Mouse (Mus musculus) kidney, postnatal 0 days (tissue): Measurements from ENCODE around the gene Gm42957. TPM values are rescaled to one million over a fixed set of nuclear protein-coding genes. Genes with fewer than 3 reads are reported as not detected.

Experiments used
- ATAC-seq: fragments of 200-750 bp; cut with Nextera tagmentation; replicated peaks from 2 replicates; pipeline ENCODE4 v1.8.0; 2017; ENCODE audit warnings: low read depth, moderate number of reproducible peaks, moderate TSS enrichment, moderate library complexity; ENCODE audit not compliant: low FRiP score
- DNase-seq: peaks from one replicate; pipeline ENCODE4 v3.0.0-alpha.2; 2016; ENCODE audit warnings: low spot score
- H3K27ac ChIP-seq: fragments of 300-500 bp; sonication (generic); 2 replicates; pipeline ENCODE4 v1.5.1; 2014; ENCODE audit warnings: mild to moderate bottlenecking
- H3K27me3 ChIP-seq: fragments of 300-500 bp; sonication (generic); 2 replicates; pipeline ENCODE4 v1.6.1; 2014; ENCODE audit warnings: low read length, mixed read lengths; ENCODE audit not compliant: insufficient read depth
- H3K36me3 ChIP-seq: fragments of 300-500 bp; sonication (generic); 2 replicates; pipeline ENCODE4 v1.6.1; 2014; ENCODE audit warnings: low read length, mixed read lengths; ENCODE audit not compliant: insufficient read depth
- H3K4me1 ChIP-seq: fragments of 300-500 bp; sonication (generic); replicated peaks from 2 replicates; pipeline ENCODE4 v1.6.1; 2014; ENCODE audit warnings: antibody characterized with exemption, low read length, mixed read lengths; ENCODE audit not compliant: insufficient read depth
- H3K4me2 ChIP-seq: fragments of 300-500 bp; sonication (generic); 2 replicates; pipeline ENCODE4 v1.6.1; 2014; ENCODE audit warnings: mild to moderate bottlenecking, low read length, moderate library complexity, mixed read lengths
- H3K4me3 ChIP-seq: fragments of 300-500 bp; sonication (generic); replicated peaks from 2 replicates; pipeline ENCODE4 v1.5.1; 2014; ENCODE audit warnings: low read depth, low read length
- H3K9ac ChIP-seq: fragments of 300-500 bp; sonication (generic); 2 replicates; pipeline ENCODE4 v1.6.1; 2014; ENCODE audit warnings: low read depth, low read length
- H3K9me3 ChIP-seq: fragments of 300-500 bp; sonication (generic); replicated peaks from 2 replicates; pipeline ENCODE4 v1.6.1; 2016; ENCODE audit warnings: low read length, inconsistent platforms, mixed read lengths
- CTCF ChIP-seq: IDR thresholded peaks from 2 replicates; pipeline ENCODE4 v1.5.1; 2016; ENCODE audit warnings: antibody characterized with exemption, low read depth, mild to moderate bottlenecking, moderate library complexity
- WGBS: fragments of 180-500 bp; shearing (Covaris S2); extraction: QIAGEN DNeasy Blood & Tissue Kit; methylation state at CpG from one replicate; pipeline ENCODE4 v1.1.7; 2014; 5-methylcytosine and 5-hydroxymethylcytosine counted together
- polyA plus RNA-seq: library from polyadenylated mRNA; unstranded; fragments of >200 nt; fragmentation: Nextera tagmentation; extraction: Ambion mirVana; gene quantifications from 2 replicates; pipeline ENCODE4 v1.2.1, GENCODE M21; 2015

Gene Gm42957
- polyA plus RNA-seq, 1 experiment from 2014 or later, result not detected

DNA sequence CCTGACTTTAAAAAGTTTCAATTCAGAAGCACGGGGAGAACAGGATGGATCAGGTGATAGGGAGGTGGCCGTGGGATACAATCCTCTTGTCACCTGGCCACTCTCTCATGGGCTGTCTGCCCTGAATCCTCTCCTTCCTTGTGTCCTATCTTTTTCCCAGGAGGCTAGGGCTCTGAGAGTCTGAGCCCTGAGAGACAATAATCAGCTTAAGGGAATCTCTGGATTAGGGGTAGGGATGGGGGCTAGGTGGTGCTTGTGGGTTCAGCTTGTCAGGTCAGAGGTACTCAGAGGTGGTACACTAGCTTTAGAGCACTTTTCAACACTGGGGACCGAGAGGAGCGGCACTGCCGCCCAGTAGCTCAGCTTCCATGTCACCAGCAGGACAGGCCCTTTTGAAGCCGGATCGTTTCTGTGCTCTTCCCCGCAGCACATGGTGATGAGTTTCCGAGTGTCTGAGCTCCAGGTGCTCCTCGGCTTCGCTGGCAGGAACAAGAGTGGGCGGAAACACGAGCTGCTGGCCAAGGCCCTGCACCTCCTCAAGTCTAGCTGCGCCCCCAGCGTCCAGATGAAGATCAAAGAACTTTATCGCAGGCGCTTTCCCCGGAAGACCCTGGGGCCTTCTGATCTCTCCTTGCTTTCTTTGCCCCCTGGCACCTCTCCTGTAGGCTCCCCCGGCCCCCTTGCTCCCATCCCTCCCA, 63.9 kb downstream of the Gm42957 start:
- ATAC-seq, result no peak
- Histone ChIP-seq H3K4me2 (no peak overlapping the region), H3K9me3 (no peaks in the 10 kb centered on the region), H3K27me3 (no peaks in the 10 kb centered on the region), H3K4me3 (no peak overlapping the region), H3K27ac (no peak overlapping the region), H3K36me3 (peaks cover 19% of the 10 kb centered on the region), H3K9ac (no peak overlapping the region), H3K4me1 (peaks cover 10% of the 10 kb centered on the region)
- 35% methylated on average over 19 of the region's 19 CpGs for WGBS
- DNase-seq, result no peak
- 0 out of 2 replicates have a peak, but pooled peaks have one; percentile 5 for TF ChIP-seq CTCF

DNA sequence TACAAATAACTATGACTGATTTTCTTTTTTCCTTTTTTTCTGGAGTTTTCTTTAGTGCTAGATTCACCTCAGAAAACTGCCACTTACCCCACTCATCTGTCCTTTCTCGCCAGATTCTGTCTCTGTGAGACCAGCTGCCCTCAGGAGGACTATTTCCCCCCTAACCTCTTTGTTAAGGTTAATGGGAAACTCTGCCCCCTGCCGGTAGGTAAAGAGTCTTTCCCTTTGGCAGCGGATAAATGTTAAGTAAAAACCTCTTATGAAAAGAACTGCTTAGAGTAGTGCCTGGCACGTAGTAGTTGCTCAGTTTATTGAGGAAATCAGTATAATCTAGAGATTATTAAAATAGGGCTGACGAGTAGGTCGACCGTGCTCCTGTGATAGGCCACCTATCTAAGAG, 65.1 kb downstream of the Gm42957 start:
- Histone ChIP-seq H3K27ac (no peak overlapping the region), H3K4me1 (peaks cover 10% of the 10 kb centered on the region), H3K9ac (no peak overlapping the region), H3K36me3 (peaks cover 26% of the 10 kb centered on the region), H3K9me3 (no peaks in the 10 kb centered on the region), H3K4me3 (no peak overlapping the region), H3K4me2 (no peak overlapping the region), H3K27me3 (no peaks in the 10 kb centered on the region)
- ATAC-seq, result no peak
- peak; percentile 59 for DNase-seq
- TF ChIP-seq CTCF, result peak; percentile 62
- WGBS, result 70% methylated on average over 7 of the region's 7 CpGs

DNA sequence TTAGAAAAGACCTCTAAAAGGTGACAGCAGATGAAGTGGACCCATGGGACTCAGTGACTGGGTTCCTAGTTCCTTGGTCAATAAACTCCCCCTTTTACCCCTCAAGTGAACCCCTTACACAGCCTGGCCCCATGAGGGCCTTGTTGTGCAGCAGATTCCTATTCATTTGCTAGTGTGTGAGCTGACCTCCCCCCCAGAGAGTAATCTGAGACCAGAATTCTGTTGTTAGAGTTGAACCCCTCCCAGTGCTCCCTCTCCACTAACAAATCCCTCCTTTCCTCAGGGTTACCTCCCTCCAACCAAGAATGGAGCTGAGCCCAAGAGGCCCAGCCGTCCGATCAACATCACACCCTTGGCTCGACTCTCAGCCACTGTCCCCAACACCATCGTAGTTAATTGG, 65.7 kb downstream of the Gm42957 start:
- 81% methylated on average over 4 of the region's 4 CpGs for WGBS
- H3K9me3 ChIP-seq, result no peaks in the 10 kb centered on the region
- H3K4me2 ChIP-seq, result no peak overlapping the region
- H3K9ac ChIP-seq, result no peak overlapping the region
- H3K36me3 ChIP-seq, result peaks cover 26% of the 10 kb centered on the region
- H3K27ac ChIP-seq, result no peak overlapping the region
- no peak for ATAC-seq
- peaks cover 7% of the 10 kb centered on the region for H3K4me1 ChIP-seq
- no peak for TF ChIP-seq CTCF
- H3K4me3 ChIP-seq, result no peak overlapping the region
- DNase-seq, result no peak
- no peaks in the 10 kb centered on the region for H3K27me3 ChIP-seq

Other genes starting within 250 kb of the Gm42957 start
- gene BC107364, start 183.2 kb upstream of the Gm42957 start, polyA plus RNA-seq, result 0.40 and 0.51 TPM in 2 replicates
- gene Hfe2, start 110.3 kb upstream of the Gm42957 start, polyA plus RNA-seq, result 0.07 and 0.10 TPM in 2 replicates
- 241 and 254 TPM in 2 replicates for gene Txnip, start 77.5 kb upstream of the Gm42957 start, polyA plus RNA-seq
- not detected in 2 replicates for gene Gm16253, start 58.5 kb upstream of the Gm42957 start, polyA plus RNA-seq
- gene Polr3gl, start 41.3 kb upstream of the Gm42957 start, polyA plus RNA-seq, result 26.0 and 28.2 TPM in 2 replicates
- 1.2 and 1.3 TPM in 2 replicates for gene Ankrd34a, start 38.8 kb upstream of the Gm42957 start, polyA plus RNA-seq
- 4.9 and 5.2 TPM in 2 replicates for gene Lix1l, start 34.3 kb upstream of the Gm42957 start, polyA plus RNA-seq
- 100 and 111 TPM in 2 replicates for gene Rbm8a, start 5.5 kb upstream of the Gm42957 start, polyA plus RNA-seq
- 69.4 and 70.1 TPM in 2 replicates for gene Pex11b, start 98 bp upstream of the Gm42957 start, polyA plus RNA-seq
- 0.42 and 0.59 TPM in 2 replicates for gene Itga10, start 10.1 kb downstream of the Gm42957 start, polyA plus RNA-seq
- 1.0 and 1.3 TPM in 2 replicates for gene Ankrd35, start 34.7 kb downstream of the Gm42957 start, polyA plus RNA-seq
- gene Pias3, start 60.9 kb downstream of the Gm42957 start, polyA plus RNA-seq, result 38.7 and 39.1 TPM in 2 replicates
- 8.2 and 9.5 TPM in 2 replicates for gene Nudt17, start 73.1 kb downstream of the Gm42957 start, polyA plus RNA-seq
- gene Polr3c, start 92.2 kb downstream of the Gm42957 start, polyA plus RNA-seq, result 25.3 and 29.8 TPM in 2 replicates
- 59.0 and 59.2 TPM in 2 replicates for gene Rnf115, start 92.2 kb downstream of the Gm42957 start, polyA plus RNA-seq
- 322 and 401 TPM in 2 replicates for gene Pdzk1, start 193.8 kb downstream of the Gm42957 start, polyA plus RNA-seq
- gene Cd160, start 193.9 kb downstream of the Gm42957 start, polyA plus RNA-seq, result 0.06 and 0.09 TPM in 2 replicates